Mouse (Mus musculus) right cerebral cortex, postnatal 10 days (tissue): ENCODE results near the gene Gm4763.
"Not testable (repeated sequence)": the region's sequence is repeated elsewhere in the genome, so short reads cannot be mapped to it uniquely, and the experiment has no call there.

Experiments used
- DNase-seq, 2 experiments: peaks; one replicate each; pipeline ENCODE4 v3.0.0; 2021; ENCODE audit warnings: low spot score in 2 of 2

The Gm4763 gene

DNA sequence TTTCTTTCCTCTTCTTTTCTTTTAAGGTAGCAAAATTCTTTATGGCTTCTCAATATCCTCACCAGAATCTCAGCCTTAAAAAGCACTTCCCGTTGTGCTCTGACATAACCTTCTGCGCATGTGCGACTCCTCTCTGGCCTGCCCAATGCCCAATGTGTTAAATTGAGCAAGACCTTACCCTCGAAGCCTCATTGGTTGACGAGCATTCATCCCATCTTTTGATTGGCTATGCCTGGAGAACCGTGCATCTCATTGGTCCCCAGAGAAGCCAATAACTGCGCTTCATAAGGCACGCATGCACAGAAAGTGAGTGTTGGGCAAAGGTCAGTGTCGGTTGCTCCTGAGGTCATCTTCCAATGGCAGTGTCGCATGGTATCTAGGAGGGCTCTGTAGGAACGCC, at the start of gene Gm4763:
Gm4763 (minus strand) TSS at position 101 of the 400 bp plus-strand sequence.
- DNase-seq: not testable (repeated sequence)

DNA sequence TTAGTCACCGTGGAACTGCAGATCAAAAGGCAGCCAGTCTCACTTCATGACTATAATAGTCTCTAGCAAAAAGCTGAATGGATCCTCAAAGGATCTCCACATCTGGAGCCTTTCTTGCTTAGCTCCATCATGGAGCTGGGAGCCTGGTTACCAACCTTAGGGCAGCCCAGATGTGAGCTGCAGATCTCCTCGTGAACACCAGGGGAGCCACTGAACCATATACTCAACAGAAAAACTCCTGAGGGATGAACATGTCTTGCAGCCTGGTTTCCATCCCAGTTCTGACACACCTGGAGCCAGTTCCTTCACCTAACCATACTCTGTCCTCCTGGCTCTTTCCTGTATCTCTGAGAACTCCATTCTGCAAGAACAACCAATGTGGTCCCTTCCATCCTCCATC, 49.4 kb upstream of the Gm4763 start:
- no peak for DNase-seq

DNA sequence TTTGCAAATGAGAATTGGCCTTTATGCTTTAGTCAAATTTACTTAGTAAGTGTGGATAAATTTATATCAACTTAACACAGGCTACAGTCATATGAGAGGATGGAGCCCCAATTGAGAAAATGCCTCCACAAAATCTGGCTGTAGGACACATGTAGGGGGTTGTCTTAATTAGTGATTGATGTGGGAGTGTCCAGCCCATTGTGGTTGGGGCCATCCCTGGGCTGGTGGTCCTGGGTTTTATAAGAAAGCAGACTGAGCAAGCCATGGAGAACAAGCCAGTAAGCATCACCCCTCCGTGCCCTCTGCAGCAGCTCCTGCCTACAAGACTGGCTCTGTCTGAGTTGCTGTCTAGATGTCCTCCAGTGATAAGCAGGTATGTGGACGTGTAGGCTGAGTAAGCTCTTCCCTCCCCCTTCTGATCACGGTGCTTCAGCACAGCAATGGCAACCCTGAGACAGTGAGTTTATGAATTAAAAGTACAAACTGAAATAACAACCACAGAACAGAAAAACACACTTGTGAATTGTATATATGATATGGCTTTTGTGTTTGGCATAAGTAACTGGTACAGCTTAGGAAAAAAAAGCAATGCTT, 47.3 kb upstream of the Gm4763 start:
- DNase-seq: no peak

DNA sequence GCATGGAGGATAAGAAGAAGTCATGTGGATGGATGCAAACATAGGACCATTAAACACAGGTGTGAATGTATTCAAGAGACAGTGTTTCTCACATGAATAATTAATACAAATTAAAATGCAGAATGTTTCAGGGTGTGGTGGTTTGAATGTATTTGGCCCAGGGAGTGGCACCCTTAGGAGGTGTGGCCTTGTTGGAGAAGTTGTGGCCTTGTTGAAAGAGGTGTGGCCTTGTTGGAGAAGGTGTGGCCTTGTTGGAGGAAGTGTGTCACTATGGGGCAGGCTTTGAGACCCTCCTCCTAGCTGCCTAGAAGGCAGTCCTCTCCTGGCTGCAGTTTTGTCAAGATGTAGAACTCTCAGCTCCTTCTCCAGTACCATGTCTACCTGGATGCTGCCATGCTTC, 44.7 kb upstream of the Gm4763 start:
- no peak for DNase-seq

DNA sequence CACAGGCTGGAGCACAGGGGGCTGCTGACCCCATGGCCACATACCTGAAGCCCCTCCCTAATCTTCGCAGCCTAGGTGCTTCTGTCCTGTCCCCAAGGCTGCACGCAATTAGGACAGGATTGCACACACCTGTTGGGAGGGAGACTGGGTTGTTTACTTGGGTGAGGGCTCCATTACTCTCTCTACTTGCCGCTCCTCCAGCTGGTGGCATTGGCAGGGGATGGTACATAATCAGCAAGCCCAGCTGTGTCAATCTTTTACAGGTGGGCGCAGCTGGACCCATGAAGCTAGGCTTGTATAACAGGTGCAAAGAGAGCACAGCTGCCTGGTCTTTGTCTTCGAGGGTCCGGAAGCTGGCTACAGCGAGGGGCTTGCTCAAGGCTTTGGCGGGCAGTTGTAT, 35.9 kb upstream of the Gm4763 start:
- no peak for DNase-seq

DNA sequence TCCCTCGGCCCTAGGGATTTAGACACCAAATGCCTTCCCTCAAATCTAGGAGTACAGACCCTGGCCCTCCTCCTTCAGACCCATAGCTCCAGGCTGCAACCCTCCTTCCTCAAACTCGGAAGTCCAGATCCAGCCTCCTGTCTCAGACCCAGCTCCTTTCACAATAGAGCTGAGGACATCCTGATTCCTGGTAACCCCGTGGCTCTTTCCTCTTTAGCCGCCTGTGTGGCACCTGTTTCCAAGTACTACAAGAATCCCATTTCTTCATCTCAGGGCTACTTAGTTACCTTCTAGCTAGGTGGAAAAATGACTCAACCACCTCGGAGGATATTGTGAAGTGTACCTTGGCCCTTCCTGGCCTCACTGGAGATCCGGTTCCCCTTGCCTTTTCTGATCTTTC, 34.5 kb upstream of the Gm4763 start:
- DNase-seq: no peak

DNA sequence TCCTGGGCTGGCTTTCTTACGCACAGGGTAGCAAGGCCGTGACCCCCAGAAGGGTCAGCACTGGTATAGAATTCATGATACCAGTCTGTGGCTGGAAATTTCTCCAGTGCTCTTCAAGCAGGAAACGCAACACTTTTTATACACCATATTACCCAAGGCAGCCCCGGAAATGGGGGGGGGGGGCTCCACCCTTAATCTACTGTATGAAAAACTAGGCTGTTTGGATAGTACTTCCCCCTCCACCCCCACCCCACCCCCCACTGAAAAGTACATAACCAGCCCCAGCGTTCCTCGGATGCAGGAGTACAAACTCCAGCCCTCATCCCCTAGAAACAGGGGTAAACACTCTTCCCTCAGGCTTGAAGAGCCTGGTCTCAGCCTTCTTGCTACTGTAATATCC, 33.5 kb upstream of the Gm4763 start, which contains the start of gene Cd177:
Cd177 (minus strand) TSS at position 101 of the 400 bp plus-strand sequence.
- DNase-seq: no peak

DNA sequence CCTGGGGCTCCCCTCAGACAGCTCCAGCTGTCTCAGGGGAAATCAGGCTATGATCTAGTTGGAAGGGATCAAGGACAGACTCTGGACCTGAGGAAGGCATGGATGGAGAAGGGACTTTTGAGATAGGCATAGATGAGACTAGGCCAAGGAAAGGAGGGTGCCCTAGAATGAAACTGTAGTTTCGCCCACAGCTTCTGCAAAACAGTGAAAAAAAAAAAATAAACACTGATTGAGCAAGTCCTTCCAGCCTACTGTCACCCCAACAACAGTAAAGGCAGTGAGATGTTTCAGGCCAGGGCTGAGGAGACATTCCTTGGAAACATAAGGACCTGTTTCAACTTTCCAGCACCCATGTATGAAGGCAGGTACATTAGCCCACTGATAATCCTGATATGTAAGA, 31.8 kb upstream of the Gm4763 start:
- DNase-seq: no peak

DNA sequence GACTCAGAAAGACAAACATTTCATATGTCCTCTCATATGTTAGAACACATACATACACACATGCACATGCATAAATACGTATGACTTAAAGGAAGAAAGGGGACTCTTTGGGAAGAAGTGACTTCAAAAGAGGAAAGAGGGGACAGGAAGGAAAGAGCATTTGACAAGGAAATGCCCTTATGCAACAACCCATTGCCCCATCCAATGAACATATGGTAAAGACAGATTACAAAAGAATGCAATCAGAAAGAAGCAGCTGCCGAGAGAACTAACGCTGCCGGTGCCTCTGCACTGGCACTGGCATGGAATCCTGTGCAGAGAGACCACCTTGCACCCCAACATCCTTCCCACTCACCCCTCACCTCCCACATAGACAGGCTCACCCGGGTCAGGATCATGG, 26.8 kb upstream of the Gm4763 start:
- no peak for DNase-seq

DNA sequence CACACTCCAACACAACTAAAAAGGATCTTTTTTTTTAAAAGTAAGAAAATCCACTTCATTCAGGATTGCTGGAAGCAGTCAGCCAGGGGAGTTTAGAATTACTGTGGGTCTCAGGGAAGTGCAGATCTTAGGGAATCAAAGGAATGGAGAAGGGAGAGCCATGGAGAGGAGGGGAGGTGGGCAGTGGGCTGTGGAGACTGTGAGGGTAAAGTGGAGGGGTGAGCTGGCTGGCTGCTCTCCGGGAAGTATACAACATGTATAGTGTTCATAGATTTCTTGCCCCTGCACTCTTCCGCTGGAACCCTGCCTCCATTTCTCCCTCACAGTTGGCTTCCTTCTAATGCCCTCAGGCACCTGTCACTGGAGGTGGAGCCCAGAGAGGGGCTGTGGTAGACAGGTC, 24.9 kb upstream of the Gm4763 start:
- no peak for DNase-seq

DNA sequence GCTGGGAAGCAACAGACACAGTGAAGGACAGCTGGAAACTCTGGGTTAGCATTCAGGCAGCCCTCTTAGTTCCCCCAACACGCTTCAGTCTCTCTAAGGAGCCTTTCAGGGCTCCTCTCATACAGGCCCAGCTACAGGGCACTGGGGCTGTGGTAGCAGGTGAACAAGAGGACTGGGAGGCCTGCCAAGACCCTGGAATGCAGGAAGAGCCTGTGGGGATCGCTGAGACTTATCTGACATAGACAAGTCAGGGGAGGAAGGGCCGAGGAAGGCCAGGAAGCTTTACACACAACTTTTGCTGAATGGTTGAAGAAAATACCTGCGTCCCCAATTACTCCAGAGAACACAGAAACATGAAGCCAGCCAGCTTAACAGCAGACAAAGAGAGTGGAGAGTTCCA, 24.0 kb upstream of the Gm4763 start:
- DNase-seq: no peak

DNA sequence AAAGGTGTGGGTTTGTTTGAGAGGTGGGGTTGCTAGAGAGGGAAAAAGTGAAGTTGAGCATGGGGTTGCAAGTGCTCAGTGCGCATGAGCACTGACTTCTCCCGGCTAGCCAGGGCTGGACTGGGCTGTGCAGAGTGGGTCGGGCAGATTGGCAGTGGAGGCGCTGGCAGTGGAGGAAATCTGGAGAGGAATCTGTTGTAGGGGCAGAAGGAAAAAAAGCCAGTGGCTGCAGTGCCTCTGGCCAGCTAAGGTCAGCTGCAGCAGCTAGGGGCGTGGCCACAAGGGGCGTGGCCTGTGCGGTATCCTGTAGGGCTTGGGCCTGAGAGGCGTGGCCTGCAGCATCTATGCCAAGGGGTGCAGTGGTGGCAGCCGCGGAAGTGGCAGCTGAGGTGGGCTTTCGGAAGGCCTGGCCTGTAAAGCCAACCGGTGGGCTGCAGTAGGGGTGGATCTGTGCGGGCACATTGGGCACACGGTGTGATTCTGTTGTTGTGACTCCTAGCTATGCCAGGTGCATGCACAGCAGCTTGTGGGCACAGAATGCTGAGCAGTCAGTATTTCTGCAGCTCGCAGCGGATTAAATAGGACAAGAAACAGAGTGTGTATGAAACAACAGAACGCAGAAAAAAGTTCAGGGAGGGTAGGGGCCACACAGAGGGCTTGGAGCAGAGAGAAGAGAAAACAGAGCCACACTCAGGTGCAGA, 9.4 kb upstream of the Gm4763 start:
- DNase-seq: no peak

DNA sequence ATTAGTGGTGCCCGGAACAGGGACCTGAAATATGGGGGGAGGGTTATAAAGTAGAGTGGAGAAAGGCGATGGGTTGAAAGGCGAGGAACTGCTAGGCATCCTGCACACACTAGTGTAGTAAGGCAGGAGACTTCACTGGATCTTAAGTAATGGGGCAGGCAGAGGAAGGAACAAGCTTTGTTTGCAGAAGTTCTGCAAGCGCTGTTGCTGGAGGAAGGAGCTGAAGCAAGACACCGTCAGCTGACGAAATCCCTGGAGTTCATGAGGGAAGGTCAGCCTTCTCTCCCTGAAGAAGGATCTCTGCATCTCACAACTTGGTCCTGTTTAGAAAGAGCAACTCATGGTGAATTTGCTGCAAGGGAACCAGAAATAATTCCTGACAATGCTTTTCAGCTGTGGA, 11.7 kb downstream of the Gm4763 start:
- DNase-seq: no peak

DNA sequence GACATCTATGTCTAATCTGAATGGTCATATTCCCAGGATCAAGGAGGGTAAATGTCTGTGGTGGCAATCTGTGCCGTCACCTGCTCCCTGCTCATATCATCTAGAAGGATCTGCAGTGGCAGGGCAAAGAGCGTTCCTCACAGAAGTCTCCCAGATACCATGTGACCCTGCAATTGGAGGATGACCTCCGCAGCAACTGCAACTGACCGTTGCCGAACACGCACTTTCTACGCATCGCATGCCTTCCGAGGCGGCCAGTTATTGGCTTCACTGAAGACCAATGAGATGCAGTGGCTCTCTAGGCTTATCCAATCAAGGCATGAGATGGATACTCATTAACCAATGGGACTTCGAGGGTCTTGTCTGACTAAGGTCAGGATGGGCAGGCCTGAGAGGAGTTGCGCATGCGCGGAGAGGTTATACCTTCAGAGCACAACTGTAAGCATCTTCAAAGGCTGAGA, 17.8 kb downstream of the Gm4763 start, which contains the start of gene BC049730:
BC049730 (plus strand) TSS at position 411 of the 461 bp plus-strand sequence.
- no peak for DNase-seq

DNA sequence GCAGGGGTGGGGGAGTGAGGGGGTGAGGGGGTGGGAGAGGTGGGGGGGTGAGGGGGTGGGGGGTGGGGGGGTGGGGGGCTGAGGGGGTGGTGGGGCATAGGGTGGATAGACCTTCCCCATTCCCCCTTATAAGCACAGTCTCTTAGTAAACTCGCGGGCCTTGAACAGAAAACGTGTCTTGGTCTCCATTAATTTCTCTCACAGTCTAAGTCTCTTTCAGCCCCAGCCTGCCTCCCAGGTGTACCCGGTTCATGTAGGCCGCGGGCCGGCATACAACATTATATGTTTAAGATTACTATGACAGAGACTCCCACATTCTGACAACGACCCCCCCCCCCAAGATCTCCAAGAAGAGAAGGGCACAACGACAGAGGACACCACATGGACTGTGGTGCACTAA, 23.9 kb downstream of the Gm4763 start:
- not testable (repeated sequence) for DNase-seq

DNA sequence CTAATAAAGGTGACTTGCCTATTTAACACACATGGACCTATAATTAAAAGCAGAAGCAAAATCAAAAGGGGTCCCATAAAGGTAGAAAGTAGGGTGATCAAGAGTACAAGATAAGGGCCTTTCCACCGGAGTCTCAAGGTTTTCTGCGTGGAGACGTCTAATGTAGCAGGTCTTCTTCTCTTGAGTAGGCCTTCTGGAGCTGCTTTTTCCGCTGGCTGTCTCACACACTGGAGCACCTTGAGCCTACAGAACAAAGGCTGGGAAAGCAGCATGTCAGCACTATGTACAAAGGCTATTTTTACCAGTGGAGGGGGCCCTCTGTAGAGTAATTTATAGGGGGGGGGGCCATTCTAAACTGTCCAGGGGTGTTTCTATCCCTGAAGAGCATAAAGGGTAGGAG, 28.8 kb downstream of the Gm4763 start:
- not testable (repeated sequence) for DNase-seq

DNA sequence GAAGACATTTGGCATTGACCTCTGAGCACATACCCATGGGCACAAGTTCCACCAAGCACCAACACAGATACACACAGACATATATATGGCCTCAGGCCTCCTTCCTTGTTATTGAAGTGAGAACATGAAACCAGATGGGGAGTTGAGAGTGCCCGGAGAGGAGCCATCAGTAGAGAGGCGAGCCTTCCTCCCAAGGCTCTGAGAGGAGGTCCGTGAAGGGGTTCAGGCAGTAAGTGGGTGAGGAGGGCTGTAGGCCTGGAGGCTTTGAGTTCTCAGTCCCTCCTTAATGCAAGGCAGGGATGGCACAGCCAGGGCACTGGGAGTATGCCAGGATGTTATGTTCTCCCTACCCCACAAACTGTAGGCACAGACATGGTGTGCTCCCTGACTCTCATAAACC, 34.0 kb downstream of the Gm4763 start:
- not testable (repeated sequence) for DNase-seq

DNA sequence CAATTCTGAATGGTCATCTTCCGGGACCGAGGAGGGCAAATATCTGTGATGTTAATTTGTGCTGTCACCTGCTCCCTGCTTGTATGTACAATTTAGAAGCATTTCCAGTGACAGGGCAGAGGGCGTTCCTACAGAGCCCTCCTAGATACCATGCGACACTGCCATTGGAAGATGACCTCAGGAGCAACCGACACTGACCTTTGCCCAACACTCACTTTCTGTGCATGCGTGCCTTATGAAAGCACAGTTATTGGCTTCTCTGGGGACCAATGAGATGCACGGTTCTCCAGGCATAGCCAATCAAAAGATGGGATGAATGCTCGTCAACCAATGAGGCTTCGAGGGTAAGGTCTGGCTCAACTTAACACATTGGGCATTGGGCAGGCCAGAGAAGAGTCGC, 39.2 kb downstream of the Gm4763 start:
- DNase-seq: not testable (repeated sequence)

DNA sequence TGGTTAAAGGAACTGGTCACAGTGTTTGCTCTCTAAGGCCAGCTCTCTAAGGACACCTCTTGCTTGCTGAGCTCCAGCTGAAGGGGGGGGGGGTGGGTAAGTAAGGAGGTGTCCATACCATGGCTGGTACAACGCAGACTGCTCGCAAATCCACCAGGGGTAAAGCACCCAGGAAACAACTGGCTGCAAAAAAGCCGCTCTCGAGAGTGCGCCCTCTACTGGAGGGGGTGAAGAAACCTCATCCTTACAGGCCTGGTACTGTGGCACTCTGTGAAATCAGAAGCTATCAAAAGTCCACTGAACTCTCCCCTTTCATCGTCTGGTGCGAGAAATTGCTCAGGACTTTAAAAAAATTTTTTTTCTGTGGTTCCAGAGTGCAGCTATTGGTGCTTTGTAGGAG, 42.6 kb downstream of the Gm4763 start:
- DNase-seq: not testable (repeated sequence)

DNA sequence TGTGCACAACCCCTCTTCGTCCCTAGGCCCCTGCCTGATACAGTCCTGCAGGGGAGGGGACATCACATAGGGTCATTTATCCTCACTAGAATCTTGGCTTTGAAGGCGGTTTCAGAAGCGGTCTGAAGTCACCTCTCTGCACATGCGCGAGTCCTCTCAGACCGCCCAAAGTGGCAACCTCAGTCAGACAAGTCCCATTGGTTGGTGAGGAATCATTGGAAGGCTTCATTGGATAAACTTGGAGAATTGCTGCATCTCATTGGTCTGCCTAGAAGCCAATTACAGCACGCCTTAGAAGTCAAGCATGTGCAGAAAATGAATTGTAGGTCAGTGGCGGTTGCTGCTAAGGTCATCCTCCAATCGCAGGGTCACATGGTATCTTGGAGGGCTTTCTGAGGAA, 50.1 kb downstream of the Gm4763 start, which contains the start of gene Tex101:
Tex101 (minus strand) TSS at position 101 of the 400 bp plus-strand sequence.
- no peak for DNase-seq

DNA sequence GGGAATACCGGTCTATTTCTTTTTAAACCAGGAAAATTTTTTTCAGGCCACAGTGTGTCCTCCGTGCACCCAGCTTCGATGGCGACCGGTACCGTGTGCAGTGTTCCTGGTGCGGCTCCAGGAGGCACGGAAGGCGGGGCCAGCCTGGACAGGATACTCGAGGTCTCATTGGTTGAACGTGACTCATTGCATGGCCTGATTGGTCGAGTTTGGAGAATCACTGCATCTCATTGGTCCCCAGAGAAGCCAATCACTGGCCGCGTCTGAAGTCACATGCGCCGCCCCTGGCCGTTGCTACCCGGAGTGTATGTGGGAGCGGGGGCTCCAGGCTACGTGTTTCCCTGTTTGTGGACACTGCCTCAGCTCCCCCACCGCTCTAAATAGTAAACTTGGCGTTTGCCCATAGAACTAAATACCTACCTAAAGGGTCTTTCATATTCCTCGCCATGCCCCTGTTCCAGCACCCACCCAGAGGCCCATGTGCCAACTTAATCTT, 54.7 kb downstream of the Gm4763 start:
- DNase-seq: no peak
